Mouse (Mus musculus) ES-Bruce4 (cell line): ENCODE data around the gene Amz1. TPM values are rescaled to one million over a fixed set of nuclear protein-coding genes. Genes with fewer than 3 reads are reported as not detected.

Source experiments
- H3K27ac ChIP-seq: 2 replicates; pipeline ENCODE4 v1.5.1; 2012; ENCODE audit warnings: low read length, inconsistent platforms; ENCODE audit not compliant: insufficient read depth
- H3K27me3 ChIP-seq: 2 replicates; pipeline ENCODE4 v1.6.1; 2012; ENCODE audit warnings: mild to moderate bottlenecking, low read length, inconsistent platforms; ENCODE audit not compliant: control insufficient read depth, poor library complexity, insufficient read depth, severe bottlenecking
- H3K36me3 ChIP-seq: 2 replicates; pipeline ENCODE4 v1.6.1; 2012; ENCODE audit warnings: inconsistent platforms, mild to moderate bottlenecking, low read length, moderate library complexity; ENCODE audit not compliant: control insufficient read depth, poor library complexity, insufficient read depth, severe bottlenecking
- H3K4me1 ChIP-seq: one replicate; pipeline ENCODE4 v1.8.1; 2011; ENCODE audit warnings: low read length; ENCODE audit not compliant: control insufficient read depth, insufficient read depth
- H3K4me3 ChIP-seq: 2 replicates; pipeline ENCODE4 v1.5.1; 2011; ENCODE audit warnings: low read depth, mild to moderate bottlenecking, low read length
- H3K9ac ChIP-seq: 2 replicates; pipeline ENCODE4 v1.6.1; 2012; ENCODE audit warnings: low read depth, mild to moderate bottlenecking, inconsistent platforms; ENCODE audit not compliant: poor library complexity, severe bottlenecking
- H3K9me3 ChIP-seq: replicated peaks from 2 replicates; pipeline ENCODE4 v1.6.1; 2012; ENCODE audit warnings: mild to moderate bottlenecking, low read length, inconsistent platforms; ENCODE audit not compliant: control insufficient read depth, poor library complexity, insufficient read depth, severe bottlenecking
- CTCF ChIP-seq: IDR thresholded peaks from one replicate; pipeline ENCODE4 v1.8.1; 2011; ENCODE audit warnings: low read depth, low read length
- EP300 ChIP-seq: IDR thresholded peaks from 2 replicates; pipeline ENCODE4 v1.6.1; 2011; ENCODE audit warnings: low read depth, low read length; ENCODE audit not compliant: insufficient read depth
- POLR2A ChIP-seq: IDR thresholded peaks from one replicate; pipeline ENCODE4 v1.8.1; 2011; ENCODE audit warnings: low read length; ENCODE audit not compliant: insufficient read depth
- polyA plus RNA-seq: library from polyadenylated mRNA; stranded (reverse); fragments of >200 nt; gene quantifications from 2 replicates; pipeline ENCODE4 v1.2.4, GENCODE M21; 2011; ENCODE audit warnings: low read depth; ENCODE audit not compliant: missing spikeins, insufficient read depth, insufficient read length

The Amz1 gene
- polyA plus RNA-seq = 0.60 and 0.64 TPM in 2 replicates

DNA sequence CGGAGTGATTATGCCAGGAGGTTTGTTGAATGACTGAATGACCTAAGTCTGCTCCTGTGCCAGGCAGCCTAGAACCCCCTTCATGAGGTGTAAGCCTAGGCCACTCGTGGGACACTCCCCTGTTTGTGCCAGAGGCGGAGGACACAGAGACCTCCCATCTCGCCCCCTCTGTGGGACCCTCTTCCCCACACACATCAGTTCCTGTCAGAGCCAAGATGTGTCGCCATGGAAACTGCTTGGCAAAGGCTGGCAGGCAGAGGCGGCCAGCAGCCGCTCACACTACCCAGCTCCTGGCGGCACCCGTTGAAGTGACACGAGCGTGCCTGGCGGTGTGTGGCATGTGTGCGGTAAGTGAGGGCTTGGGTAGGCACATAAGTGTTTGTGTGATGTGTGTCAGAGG is at the start of gene Amz1:
Amz1 (plus strand) TSS at position 306 of the 400 bp plus-strand sequence.
- H3K4me3 ChIP-seq = no peak within 1 kb of the TSS
- TF ChIP-seq EP300 (no peak), CTCF (no peak), POLR2A (no peak)
- H3K9me3 ChIP-seq = no peaks in the 10 kb centered on the region
- peaks cover 2% of the 10 kb centered on the region; the same call in 1 of the 2 replicates for H3K36me3 ChIP-seq
- no peaks in the 10 kb centered on the region for H3K27me3 ChIP-seq
- H3K4me1 ChIP-seq = no peaks in the 10 kb centered on the region
- no peak within 1 kb of the TSS for H3K9ac ChIP-seq
- H3K27ac ChIP-seq = no peak within 1 kb of the TSS

DNA sequence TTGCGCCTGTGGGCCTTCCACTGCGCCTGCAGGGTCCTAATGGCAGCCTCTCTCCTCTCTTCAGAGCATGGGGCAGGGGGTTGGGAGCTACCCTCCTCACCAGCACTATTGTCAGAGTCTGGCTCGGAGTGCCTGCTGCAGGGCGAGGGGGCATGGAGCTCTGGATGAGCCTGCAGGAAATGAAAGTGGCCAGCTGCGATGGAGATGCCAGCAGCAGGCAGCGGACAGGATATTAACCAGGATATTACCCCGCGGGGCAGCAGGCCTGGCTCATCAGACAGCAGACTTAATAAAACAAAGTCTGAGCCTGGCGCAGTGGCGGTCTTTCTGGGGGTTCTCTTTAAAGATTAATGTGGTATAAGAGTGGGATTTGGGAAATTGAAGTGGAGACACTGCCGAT is 48.8 kb upstream of the Amz1 start:
- TF ChIP-seq POLR2A (no peak), EP300 (no peak)
- no peak overlapping the region for H3K9ac ChIP-seq
- H3K27ac ChIP-seq = no peak overlapping the region
- H3K27me3 ChIP-seq = no peaks in the 10 kb centered on the region
- no peaks in the 10 kb centered on the region for H3K36me3 ChIP-seq
- no peaks in the 10 kb centered on the region for H3K4me1 ChIP-seq
- no peak overlapping the region for H3K4me3 ChIP-seq
- H3K9me3 ChIP-seq = no peaks in the 10 kb centered on the region

DNA sequence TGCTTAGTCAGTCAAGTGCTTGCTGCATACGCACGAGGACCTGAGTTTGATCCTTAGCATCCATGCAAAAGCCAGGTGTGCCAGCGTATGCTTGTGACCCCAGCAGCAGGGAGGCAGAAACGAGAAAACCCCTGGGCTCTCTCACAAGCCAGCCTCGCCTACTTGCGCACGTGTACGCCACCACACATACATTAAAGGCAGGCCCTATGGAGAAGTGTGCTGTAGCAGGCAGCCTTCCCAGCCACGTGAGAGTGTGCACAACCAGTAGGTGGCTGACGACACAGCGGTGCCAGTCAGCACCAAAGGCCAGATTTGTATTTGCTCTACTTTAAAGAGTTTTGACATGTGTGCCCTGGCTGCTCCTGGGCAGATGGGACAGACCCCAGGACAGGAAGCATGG is 48.3 kb upstream of the Amz1 start:
- Histone ChIP-seq H3K27ac (no peak overlapping the region), H3K4me1 (no peaks in the 10 kb centered on the region), H3K4me3 (no peak overlapping the region), H3K9me3 (no peaks in the 10 kb centered on the region), H3K27me3 (no peaks in the 10 kb centered on the region), H3K36me3 (no peaks in the 10 kb centered on the region), H3K9ac (no peak overlapping the region)
- TF ChIP-seq CTCF (no peak), POLR2A (no peak), EP300 (no peak)

DNA sequence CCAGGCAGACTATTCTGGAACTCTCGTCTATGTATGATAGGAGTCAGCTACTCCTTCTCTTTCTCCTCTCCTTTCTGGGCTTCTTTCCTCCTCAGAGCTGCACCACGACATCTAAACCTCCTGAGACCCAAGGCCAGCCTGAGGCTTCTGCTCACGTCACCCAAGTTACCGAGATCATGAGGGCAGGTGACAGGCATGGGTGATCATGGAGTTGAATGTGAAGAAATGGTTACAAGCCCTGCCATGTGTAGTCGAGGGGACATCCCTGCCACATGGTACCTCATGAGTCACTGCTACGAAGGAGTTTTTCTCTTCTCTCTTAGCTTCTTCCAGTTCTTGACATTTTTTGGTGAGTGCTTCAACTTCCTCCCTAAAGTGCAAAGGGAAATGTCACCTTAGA is 46.8 kb upstream of the Amz1 start:
- Histone ChIP-seq H3K27me3 (no peaks in the 10 kb centered on the region), H3K9me3 (no peaks in the 10 kb centered on the region), H3K4me1 (no peaks in the 10 kb centered on the region), H3K9ac (no peak overlapping the region), H3K27ac (no peak overlapping the region), H3K4me3 (no peak overlapping the region), H3K36me3 (no peaks in the 10 kb centered on the region)
- TF ChIP-seq EP300 (no peak), POLR2A (no peak), CTCF (no peak)

DNA sequence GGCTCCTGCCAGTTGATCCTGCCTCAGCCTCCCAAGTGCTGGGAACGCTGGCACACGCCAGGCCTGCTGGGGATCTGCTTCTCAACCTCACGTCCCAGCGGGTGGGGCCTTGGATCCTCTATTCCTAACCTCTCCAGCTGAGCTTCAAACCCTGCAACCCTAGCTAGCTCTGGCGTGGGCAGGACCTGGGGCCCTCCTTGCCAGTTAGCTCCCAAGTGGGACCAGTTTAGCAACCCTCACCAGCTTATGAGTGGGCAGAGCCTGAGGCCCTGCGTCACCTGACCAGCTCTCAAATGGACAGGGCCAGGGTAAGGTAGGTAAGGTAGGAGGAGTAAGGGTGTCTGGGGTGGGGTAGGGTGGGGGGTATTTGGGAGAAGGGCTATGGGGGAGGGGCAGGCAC is 43.9 kb upstream of the Amz1 start:
- TF ChIP-seq POLR2A = no peak
- TF ChIP-seq EP300 = no peak
- TF ChIP-seq CTCF = no peak
- Histone ChIP-seq H3K27ac (no peak overlapping the region), H3K9ac (no peak overlapping the region), H3K9me3 (no peaks in the 10 kb centered on the region), H3K36me3 (no peaks in the 10 kb centered on the region), H3K4me3 (no peak overlapping the region), H3K27me3 (no peaks in the 10 kb centered on the region), H3K4me1 (no peaks in the 10 kb centered on the region)

DNA sequence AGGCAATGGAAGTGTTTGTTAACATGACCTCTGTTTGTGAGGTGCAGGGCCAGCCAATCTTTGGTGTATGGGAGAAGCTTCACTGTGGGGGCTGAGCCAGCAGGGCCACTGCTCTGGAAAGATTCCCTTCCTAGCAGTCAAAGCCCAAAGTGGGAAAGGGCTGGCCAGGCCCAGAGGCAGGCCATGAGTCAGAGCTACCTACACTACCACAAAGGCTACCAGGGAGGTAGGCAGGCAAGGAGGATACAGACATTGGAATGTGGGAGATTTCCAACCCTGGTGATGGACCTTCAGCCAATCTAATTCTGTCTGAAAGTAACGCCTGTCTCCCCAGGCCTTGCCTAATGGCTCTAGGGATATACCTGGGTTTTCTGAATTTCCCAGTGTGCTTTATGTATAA is 43.0 kb upstream of the Amz1 start:
- no peak for TF ChIP-seq CTCF
- TF ChIP-seq POLR2A = no peak
- no peak for TF ChIP-seq EP300
- no peak overlapping the region for H3K27ac ChIP-seq
- no peaks in the 10 kb centered on the region for H3K27me3 ChIP-seq
- no peaks in the 10 kb centered on the region for H3K9me3 ChIP-seq
- H3K4me1 ChIP-seq = no peaks in the 10 kb centered on the region
- H3K9ac ChIP-seq = no peak overlapping the region
- H3K36me3 ChIP-seq = no peaks in the 10 kb centered on the region
- no peak overlapping the region for H3K4me3 ChIP-seq
